Mouse (Mus musculus): Measurements from ENCODE around the gene Rhobtb1.

Gene Rhobtb1

GRCm38 (mm10) chr10:69313944-69314343 is 162.7 kb downstream of the Rhobtb1 start:
- DNase-seq (ENCODE audit: extremely low spot score, low read depth, low spot score) = peak; percentile 46

GRCm38 (mm10) chr10:69318514-69318913 is 167.3 kb downstream of the Rhobtb1 start:
- no peak for DNase-seq (ENCODE audit: extremely low spot score, low read depth, low spot score)

- peak; percentile 70 for DNase-seq (ENCODE audit: extremely low spot score, low read depth, low spot score)
Observed at GRCm38 (mm10) chr10:69320667-69321518, 169.7 kb downstream of the Rhobtb1 start.

GRCm38 (mm10) chr10:69321519-69322035 is 170.3 kb downstream of the Rhobtb1 start:
- DNase-seq (ENCODE audit: extremely low spot score, low read depth, low spot score) = no peak

- no peak for DNase-seq (ENCODE audit: extremely low spot score, low read depth, low spot score)
Observed at GRCm38 (mm10) chr10:69323986-69324385, 172.8 kb downstream of the Rhobtb1 start.

- DNase-seq (ENCODE audit: extremely low spot score, low read depth, low spot score) = no peak
Observed at GRCm38 (mm10) chr10:69324816-69325215, 173.6 kb downstream of the Rhobtb1 start.

- no peak for DNase-seq (ENCODE audit: extremely low spot score, low read depth, low spot score)
Observed at GRCm38 (mm10) chr10:69326433-69326832, 175.2 kb downstream of the Rhobtb1 start.

- DNase-seq (ENCODE audit: extremely low spot score, low read depth, low spot score) = no peak
Observed at GRCm38 (mm10) chr10:69327362-69327761, 176.1 kb downstream of the Rhobtb1 start.

- no peak for DNase-seq (ENCODE audit: extremely low spot score, low read depth, low spot score)
Observed at GRCm38 (mm10) chr10:69328029-69328655, 176.9 kb downstream of the Rhobtb1 start.

GRCm38 (mm10) chr10:69328656-69329046 is 177.4 kb downstream of the Rhobtb1 start:
- DNase-seq (ENCODE audit: extremely low spot score, low read depth, low spot score) = no peak

GRCm38 (mm10) chr10:69331231-69331630 is 180.0 kb downstream of the Rhobtb1 start:
- no peak for DNase-seq (ENCODE audit: extremely low spot score, low read depth, low spot score)

- no peak for DNase-seq (ENCODE audit: extremely low spot score, low read depth, low spot score)
Observed at GRCm38 (mm10) chr10:69333212-69333611, 182.0 kb downstream of the Rhobtb1 start.

GRCm38 (mm10) chr10:69334271-69335194 is 183.3 kb downstream of the Rhobtb1 start:
- DNase-seq (ENCODE audit: extremely low spot score, low read depth, low spot score) = no peak

GRCm38 (mm10) chr10:69335195-69335536 is 183.9 kb downstream of the Rhobtb1 start:
- no peak for DNase-seq (ENCODE audit: extremely low spot score, low read depth, low spot score)

GRCm38 (mm10) chr10:69335611-69336010 is 184.4 kb downstream of the Rhobtb1 start:
- no peak for DNase-seq (ENCODE audit: extremely low spot score, low read depth, low spot score)

- DNase-seq (ENCODE audit: extremely low spot score, low read depth, low spot score) = no peak
Observed at GRCm38 (mm10) chr10:69336219-69336618, 185.0 kb downstream of the Rhobtb1 start.

GRCm38 (mm10) chr10:69340001-69340400 is 188.8 kb downstream of the Rhobtb1 start:
- DNase-seq (ENCODE audit: extremely low spot score, low read depth, low spot score) = no peak

All from hindlimb bud, embryonic 11.5 days (tissue).